Mouse (Mus musculus): ENCODE results near the gene Sfmbt1. TPM values are rescaled to one million over a fixed set of nuclear protein-coding genes. Genes with fewer than 3 reads are reported as not detected.

Sfmbt1 gene
- total RNA-seq, 2 experiments from 2014 or later, result 6.9 to 12.1 TPM

DNA sequence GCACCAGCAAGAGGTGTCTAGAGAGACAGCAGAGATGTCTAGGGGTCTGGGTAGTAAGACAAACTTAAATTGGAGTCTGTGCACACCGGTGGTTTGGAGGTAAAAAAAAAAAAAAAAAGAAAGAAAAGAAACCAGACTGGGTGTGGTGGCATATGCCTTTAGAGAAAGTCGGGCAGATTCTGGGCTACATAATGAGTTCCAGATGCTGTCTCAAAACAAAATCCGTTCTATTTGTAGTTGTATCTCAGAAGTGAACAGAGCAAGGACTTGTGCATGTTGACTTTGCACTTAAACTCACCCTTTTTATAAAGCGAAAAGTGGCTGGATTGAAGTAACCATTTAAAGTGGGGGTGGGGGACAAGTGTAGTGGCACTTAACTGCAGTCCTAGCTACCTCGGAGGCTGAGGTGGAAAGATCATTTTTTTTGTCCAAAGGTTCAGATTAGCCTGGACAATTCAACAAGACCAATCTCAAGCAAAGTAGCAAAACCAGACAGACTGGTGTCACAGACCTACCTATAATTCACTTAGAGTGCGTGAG lies 109.9 kb downstream of the Sfmbt1 start:
- ATAC-seq (replicated peaks; ENCODE audit: poor library complexity), result no peak

DNA sequence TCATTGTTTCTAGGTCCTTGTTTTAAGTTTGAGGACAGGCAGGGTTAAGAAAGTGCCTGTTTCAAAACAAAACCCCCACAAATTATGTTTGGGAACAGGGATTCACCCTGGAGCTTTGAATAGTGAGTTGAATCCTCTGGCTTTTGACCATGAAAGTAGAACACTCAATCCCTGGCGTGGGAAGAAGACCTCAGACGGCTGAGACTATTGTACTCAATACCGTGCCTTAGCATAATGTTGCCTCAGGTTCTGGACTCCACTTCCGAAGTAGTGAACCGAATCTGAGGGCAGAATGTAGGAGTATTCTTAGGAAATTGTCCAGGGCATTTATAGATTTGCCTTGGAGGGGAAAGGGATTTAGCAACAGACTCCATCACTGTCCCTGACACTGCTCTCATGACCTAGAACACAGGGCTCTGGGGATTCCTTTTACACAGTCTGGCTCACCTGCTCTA lies 110.4 kb downstream of the Sfmbt1 start:
- no peak for ATAC-seq (replicated peaks; ENCODE audit: poor library complexity)

DNA sequence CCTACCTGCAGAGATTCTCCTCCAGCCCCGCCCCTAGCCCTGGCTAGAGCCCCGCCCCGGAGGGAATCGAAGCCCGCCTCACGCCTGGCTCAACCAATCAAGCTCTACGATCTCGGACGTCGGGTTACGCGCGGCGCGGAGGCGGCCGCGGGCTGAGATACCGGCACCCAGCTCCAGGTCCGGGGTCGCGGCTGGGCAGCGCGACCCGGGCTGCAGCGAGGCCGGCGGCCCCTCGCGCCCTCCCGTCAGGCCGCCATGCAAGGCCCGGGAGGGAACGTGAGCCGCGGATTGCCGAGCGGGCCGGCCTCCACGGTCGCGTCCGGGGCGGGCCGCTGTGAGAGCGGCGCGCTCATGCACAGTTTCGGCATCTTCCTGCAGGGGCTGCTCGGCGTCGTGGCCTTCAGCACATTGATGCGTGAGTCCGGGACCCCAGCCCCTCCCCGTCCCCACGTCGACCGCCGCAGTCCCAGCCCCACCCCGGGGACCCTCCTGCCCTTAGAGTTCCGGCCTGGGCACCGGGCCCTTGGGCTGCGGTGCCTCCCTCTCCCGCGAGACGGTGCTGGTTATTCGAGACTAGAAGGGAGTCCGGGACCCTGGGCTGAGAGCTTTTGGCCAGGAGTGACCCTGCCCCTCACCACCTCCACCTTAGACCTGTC lies 111.0 kb downstream of the Sfmbt1 start, which contains the start of gene Tmem110:
TSS of gene Tmem110 (plus strand) at position 115 of the 656 bp plus-strand sequence.
- peak; percentile 78 for ATAC-seq (replicated peaks; ENCODE audit: poor library complexity)

DNA sequence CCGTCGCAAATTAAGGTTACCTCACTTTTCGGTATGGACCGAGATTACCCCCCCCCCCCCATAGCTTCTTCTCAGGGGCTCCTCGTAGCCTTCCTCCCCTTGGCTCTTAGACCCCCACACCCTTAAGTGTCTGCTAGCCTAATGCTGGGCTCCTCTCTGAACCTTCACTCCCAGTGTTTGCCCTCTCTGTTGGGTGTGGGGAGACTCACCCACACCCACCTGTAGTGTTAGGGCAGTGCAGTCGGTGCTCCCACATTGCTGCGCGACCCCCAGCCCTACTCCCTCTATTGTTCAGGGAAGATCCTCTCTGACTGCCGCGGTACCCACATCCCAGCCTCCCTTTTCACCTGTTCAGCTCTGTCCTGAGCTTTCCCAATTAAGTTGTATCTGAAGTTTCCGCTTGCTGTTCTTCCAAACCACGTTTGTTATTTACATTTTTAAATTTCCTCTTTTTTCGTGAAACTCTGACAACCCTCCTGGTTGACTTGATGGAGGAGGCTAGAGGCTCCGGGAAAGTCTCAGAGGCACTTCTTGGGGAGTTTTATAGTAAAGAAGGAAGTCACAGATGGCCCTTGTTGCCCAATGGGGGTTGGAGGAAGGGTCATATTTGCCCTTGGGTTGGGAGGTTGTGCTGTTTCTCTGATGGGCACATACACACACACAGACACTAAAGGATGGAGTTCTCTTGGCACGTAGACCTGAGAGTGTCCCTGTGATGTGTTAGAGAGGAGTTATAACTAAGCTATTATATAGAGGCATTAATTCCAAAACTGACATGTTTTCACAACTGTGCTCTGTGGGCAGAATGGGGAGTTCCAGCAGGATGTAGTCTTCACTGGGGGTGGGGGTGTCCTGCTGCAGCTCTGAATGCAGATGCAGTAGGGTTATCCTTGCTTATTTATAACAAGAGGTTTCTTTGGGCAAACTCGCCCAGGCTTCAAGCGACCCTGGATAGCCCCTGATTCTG lies 111.8 kb downstream of the Sfmbt1 start:
- ATAC-seq (replicated peaks; ENCODE audit: poor library complexity), result peak; percentile 36

DNA sequence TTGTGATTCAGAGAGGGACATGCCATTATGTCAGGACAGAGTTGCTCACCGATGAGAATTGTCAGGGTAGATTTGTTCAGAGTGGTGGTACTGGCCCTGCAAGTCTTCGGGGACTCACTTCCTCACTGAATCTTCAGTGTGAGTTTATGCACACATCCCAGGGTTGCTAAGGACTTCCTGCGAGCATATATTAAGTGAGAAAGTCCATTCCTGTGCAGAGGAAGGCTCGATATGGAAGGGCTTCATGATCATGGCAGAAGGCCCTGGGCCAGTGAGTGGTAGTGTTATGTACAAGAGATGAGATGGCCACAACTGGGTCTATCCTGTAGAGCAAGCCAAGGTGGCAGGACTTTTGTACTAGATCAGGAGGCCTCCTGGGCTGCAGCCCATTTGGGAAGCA lies 112.8 kb downstream of the Sfmbt1 start:
- no peak for ATAC-seq (replicated peaks; ENCODE audit: poor library complexity)

DNA sequence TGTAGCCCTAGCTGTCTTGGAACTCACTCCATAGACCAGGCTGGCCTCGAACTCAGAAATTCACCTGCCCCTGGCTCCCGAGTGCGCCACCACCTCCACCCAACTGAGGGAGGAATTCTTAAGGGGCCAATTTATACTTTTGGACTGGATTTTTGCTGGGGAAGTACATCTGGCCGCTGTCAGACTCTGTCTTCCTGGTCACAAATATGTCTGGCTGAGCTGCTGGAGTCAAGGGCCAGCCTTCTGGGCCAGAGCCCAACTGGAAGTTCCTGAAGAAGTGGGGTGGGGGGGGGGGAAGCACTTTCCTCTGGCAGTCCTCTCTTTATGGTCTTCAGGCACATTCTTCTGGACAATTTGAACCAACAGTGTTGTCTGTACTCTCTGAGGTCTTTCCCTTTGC lies 113.4 kb downstream of the Sfmbt1 start:
- ATAC-seq (replicated peaks; ENCODE audit: poor library complexity), result no peak

DNA sequence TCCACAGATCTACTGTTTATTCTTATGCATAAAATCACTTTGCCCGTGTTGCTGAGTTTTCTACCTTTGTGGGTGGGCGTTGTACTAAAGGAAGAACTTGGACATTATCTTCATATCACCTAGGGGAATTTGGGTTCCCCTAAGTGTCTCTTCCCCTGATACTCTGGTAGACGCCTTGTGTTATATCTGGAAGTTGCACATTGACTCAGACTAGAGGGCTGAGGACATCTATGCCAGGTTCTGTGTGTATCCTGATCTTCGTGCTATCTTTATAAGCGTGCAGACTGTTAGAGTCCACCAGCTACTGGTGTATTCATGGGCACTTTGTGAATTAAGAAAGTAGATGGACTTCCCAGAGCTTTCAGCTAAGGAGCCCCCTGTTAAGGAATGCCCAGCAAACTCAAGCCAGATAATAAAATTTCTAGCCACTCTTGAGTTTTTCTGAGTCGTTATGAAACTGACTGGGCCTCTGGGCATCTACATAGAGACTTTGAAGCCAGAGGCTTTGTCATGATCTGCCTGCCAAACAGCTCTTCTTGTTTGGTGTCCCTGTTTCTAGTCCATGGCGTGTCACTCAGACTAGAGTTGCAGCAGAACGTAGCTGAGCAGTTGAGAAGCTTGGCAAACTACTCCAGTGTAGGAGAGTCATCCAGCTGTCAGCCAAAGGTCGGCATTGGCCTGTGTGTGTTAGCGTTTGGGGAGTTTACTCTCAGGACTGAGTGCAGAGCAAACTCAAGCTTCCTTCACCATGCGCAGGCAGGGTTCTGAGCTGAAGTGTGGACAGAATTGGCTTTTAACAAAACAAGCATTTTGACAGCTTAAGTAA lies 114.2 kb downstream of the Sfmbt1 start:
- ATAC-seq (replicated peaks; ENCODE audit: poor library complexity), result peak; percentile 53

DNA sequence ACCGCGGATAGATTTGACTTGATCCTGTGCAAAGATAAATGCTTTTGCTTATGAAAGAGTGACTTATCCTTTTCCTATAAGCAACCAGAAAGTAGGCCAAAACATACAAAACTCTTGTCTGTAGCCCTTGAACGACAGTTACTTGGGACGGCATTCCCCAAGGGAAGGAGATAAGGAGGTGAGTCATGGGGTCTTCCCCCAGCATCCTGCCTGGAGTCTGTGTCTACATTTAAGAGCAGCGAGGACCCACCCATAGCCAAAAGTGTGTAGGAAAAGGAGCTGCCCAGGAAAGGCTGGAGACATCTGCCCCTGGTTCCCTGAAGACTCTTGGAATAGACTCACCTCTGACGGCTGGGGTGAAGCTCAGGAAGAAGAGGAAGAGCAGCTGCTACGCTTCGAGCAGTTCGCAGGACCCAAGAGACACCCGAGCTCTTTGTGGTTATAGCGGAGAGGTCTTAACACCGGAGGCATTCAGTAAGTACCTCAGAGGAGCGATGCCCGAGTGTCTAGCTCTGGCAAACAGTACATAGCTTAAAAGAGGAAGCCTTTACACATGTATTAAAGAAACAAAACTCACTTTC lies 122.9 kb downstream of the Sfmbt1 start:
- ATAC-seq (replicated peaks; ENCODE audit: poor library complexity), result no peak

DNA sequence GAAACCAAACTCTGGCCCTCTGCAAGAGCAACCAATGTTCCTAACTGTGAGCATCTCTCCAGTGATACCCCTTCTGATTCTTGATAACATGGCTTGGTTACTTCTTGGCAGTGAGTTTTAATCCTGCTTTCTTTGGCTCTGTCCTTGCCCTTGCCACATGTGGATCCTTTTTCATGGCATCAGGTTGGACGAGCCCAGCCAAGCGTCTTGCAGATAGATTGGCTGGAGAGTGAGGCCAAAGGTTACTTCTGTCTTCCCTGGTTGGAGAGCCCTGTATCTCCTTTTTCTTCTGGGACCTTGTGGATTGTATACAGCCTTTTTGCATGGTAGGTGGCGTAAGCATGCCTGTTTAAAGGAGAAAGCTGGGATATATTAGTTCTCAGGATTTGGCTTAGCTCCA lies 129.1 kb downstream of the Sfmbt1 start:
- ATAC-seq (replicated peaks; ENCODE audit: poor library complexity), result no peak

DNA sequence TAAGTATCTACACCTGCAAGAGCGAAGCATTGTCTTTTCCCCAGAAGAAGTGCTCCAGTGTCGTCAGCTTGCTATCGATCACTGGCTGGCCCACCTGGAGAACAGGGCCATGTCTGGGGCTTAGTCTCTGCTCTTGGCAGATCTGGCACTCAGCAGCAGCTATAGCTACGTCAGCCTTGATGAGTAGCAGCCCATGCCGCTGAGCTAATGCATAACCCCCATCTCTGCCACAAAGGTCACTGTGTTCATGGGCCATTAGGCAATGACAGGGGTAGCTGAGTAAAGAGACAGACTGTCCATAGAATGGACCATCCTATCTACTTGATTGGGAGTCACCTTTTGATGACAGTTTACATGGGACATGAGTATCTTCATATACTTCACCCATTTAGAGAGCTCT lies 135.9 kb downstream of the Sfmbt1 start:
- no peak for ATAC-seq (replicated peaks; ENCODE audit: poor library complexity)

DNA sequence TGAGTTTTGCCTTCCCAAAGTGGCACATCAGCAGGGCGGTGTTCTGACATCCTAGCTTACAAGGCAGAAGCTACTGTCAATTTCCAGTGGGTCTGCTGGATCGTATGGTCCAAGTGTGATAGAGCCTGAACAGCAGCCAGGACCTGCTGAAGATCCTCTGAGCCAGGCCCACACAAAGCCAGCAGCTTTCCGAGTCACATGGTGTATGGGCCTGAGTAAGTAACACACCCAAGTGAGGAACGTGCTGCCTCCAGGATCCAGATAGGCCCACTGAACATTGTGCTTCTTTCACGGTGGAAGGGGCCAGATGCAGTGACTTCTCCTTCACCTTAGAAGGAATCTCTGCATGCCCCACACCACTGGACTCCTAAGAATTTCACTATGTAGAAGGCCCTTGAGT lies 137.7 kb downstream of the Sfmbt1 start:
- ATAC-seq (replicated peaks; ENCODE audit: poor library complexity), result no peak

DNA sequence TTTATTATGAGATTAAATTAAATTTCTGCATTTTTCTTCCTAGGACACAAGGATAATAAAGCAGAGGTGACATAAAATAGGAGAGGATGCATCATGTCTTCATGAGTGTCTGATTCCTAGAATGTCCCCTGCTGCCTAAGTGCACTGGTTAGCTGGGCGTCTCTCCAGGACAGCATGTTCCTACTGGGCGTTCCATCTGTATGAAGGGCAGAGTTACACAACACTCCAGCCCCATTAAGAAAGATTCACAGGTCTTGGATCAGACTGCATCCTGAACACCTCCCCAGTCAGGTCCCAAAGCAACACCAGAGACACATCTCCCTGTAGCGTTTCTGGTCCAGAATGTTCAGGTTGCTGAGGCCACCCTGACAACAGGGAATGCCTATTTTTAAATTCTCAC lies 140.7 kb downstream of the Sfmbt1 start:
- no peak for ATAC-seq (replicated peaks; ENCODE audit: poor library complexity)

DNA sequence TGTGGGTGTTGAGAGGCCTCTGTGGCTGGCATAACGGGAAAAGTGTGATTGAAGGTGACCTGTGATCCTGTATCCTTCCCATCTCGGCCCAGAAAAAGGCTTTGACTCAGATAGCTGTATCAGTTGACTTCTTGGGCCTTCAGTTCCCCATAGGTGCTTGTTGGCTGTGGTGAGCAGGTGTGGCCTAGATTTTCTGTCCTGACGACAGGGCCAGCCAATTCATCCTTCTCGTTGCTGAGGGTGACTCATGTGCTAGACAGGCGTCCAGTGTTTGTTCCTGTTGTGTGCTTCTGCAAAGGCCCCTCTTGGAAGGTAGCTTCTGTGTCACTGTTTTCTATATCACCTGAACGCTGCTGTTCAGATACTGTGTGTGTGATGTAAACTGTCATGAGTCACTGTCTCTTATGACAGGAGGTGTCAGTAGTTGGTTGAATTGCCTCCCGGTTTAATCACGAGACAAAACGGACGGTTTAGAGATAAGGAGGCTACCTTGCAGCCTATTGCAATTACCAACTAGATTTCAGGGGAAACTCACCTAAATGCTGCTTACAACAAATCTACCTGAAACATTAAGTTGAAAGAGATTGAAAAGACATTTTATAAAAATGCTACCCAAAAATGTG lies 142.3 kb downstream of the Sfmbt1 start:
- no peak for ATAC-seq (replicated peaks; ENCODE audit: poor library complexity)

DNA sequence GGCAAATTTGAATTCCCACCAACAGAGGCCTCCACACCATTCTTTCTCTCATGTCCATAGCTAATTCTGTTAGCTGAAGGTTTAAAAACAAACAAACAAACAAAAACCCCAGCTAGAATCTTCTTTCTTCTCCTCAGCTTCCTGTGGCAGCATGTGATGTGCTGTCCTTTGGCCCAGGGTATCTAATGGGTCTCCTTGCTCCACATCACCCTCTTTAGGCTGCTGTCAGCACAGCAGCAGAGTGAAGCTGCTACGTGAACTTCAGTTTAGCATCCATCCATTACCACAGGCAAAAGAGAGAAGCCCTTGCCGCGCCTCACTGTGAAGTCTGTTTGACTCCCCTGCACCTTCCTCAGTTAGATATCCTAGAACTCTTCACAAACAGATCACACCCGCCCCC lies 143.3 kb downstream of the Sfmbt1 start:
- ATAC-seq (replicated peaks; ENCODE audit: poor library complexity), result peak; percentile 87

DNA sequence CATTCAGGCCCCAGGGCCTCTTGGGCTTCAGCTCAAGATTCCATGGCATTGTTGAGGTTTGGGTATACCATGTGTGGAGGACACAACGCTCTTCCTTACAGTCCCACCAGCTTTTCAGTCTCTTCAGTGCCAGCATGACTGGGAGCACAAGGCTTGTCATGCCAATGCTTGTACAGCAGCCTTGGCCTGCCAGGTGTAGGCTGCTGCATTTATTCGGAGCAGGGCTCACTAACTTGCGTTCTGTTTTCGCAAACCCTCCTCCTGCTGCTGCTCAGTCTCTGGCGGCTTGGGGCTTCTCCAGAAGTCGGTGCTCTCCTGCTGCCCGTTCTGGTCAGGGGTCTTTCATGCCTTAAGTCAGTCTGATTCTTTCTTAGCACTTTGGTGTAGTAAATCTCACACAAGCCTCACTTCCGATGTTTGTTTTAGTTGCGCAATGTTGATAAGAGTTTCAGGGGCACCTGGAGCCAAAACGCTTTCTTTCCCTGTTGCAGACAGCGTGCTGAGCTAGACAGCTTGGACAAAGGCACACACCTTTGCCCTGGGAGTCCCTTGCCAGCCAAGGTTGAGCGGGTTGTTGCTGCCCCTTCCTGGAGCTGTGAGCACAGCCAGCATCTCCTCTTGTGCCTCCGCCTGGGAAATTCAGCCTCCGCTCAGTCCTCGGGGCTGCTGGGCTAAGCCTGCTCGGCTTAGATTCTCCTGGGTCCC lies 146.9 kb downstream of the Sfmbt1 start:
- no peak for ATAC-seq (replicated peaks; ENCODE audit: poor library complexity)

DNA sequence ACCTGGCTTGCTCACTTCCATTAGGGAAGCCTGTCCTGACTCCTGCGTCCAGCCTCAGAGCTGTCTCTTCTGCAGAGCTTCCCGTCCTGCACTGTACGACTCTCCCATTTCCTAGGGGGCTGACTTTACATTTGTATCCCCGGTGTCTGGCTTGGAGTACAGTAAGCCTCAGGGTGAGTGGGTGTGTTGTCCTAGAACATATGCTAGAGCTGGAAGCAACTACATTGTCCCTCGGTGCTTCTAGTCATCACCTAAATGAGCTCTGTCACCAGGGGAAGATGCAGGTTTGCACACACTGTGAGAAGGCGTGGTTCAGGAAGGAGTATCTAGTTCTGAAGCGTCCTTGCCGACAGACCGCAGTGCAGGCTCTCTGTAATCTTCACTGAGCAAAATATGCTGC lies 147.7 kb downstream of the Sfmbt1 start:
- no peak for ATAC-seq (replicated peaks; ENCODE audit: poor library complexity)

DNA sequence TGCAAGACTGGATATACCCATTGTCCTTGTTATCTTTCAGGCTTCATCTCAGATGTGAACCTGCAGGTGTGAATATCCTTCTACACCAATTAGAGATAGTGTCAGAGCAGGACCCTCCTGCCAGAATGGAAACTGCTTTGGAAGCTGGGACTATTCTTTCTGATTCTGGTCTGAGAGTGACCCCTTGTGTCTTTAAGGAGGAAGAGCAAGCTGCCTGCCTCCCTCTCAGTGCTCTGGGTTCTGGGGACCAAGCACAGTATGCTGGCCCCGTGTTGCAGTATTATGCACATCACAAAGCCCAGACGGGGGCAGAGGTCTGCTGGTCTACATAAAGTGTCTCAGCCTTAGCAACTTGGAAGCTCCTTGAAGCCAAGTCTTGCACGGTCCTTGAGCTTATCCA lies 150.7 kb downstream of the Sfmbt1 start:
- ATAC-seq (replicated peaks; ENCODE audit: poor library complexity), result peak; percentile 38

DNA sequence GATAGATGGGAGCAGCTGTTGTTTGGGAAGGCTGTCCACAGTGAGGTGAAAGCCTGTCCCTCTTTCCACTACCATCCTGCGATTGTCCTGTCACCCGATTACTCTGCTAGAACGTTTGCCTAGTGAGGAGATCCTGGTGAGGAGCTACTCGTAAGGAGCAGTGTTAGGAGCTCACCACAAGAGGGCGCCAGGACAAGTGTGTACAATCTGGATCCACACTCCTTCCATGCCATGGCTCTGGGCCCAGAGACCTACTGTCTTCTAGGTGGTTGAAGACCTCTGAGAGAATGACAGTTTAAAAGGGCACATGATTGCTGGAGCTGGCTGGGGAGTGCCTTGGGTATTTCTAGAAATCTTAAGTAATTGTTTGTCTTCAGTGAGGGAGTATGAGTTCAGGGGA lies 152.4 kb downstream of the Sfmbt1 start:
- peak; percentile 82 for ATAC-seq (replicated peaks; ENCODE audit: poor library complexity)

DNA sequence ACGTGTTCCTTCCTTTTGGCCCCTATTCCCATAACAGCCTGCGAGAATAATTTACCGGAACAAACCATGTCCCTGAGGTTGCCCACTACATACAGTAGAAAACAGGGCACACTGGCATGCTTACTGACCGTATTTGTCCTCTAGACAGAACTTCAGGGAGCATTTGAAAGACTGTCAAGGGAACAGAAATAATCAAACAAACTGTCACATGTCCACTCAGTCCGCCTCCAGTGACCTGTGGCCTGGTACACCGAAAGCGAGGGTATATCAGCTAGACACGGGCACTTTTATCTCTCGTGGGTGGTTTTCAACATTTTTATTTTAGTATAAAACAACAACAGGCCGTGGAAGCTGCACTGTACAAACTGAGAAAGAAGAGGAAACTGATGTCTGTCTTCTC lies 154.2 kb downstream of the Sfmbt1 start:
- no peak for ATAC-seq (replicated peaks; ENCODE audit: poor library complexity)

Data from megakaryocyte progenitor cell, adult 5-6 weeks (primary cell).